Mouse (Mus musculus): ENCODE data around the gene Nemp1.

The Nemp1 gene

GRCm38 (mm10) chr10:127666501-127667268, at the start of gene Nemp1:
Gene Nemp1 (plus strand): TSS chr10:127666901.
- no peak for DNase-seq (ENCODE audit: low read depth)

- DNase-seq (ENCODE audit: low read depth), result no peak
These were observed 49.4 kb upstream of the Nemp1 start for GRCm38 (mm10) chr10:127617294-127617693.

- no peak for DNase-seq (ENCODE audit: low read depth)
These were observed 48.5 kb upstream of the Nemp1 start for GRCm38 (mm10) chr10:127618173-127618572.

GRCm38 (mm10) chr10:127619119-127619721, 47.5 kb upstream of the Nemp1 start:
- DNase-seq (ENCODE audit: low read depth), result no peak

- no peak for DNase-seq (ENCODE audit: low read depth)
These were observed 46.7 kb upstream of the Nemp1 start for GRCm38 (mm10) chr10:127619941-127620405.

GRCm38 (mm10) chr10:127620406-127621190, 46.1 kb upstream of the Nemp1 start, which contains the start of gene Lrp1:
Gene Lrp1 (minus strand): TSS chr10:127621148.
- no peak for DNase-seq (ENCODE audit: low read depth)

GRCm38 (mm10) chr10:127621191-127622056, 45.3 kb upstream of the Nemp1 start:
- no peak for DNase-seq (ENCODE audit: low read depth)

GRCm38 (mm10) chr10:127622057-127622392, 44.7 kb upstream of the Nemp1 start:
- DNase-seq (ENCODE audit: low read depth), result no peak

GRCm38 (mm10) chr10:127622661-127623060, 44.0 kb upstream of the Nemp1 start:
- DNase-seq (ENCODE audit: low read depth), result no peak

GRCm38 (mm10) chr10:127623439-127624216, 43.1 kb upstream of the Nemp1 start:
- DNase-seq (ENCODE audit: low read depth), result no peak

- DNase-seq (ENCODE audit: low read depth), result no peak
These were observed 40.3 kb upstream of the Nemp1 start for GRCm38 (mm10) chr10:127626433-127626832.

- no peak for DNase-seq (ENCODE audit: low read depth)
These were observed 35.2 kb upstream of the Nemp1 start for GRCm38 (mm10) chr10:127631261-127632214.

GRCm38 (mm10) chr10:127632668-127633271, 33.9 kb upstream of the Nemp1 start:
- no peak for DNase-seq (ENCODE audit: low read depth)

GRCm38 (mm10) chr10:127640421-127640820, 26.3 kb upstream of the Nemp1 start:
- DNase-seq (ENCODE audit: low read depth), result no peak

- DNase-seq (ENCODE audit: low read depth), result peak; percentile 77
These were observed 24.6 kb upstream of the Nemp1 start for GRCm38 (mm10) chr10:127641861-127642771.

GRCm38 (mm10) chr10:127642772-127643552, 23.7 kb upstream of the Nemp1 start, which contains the start of gene Stat6:
Gene Stat6 (plus strand): TSS chr10:127642986.
- peak; percentile 70 for DNase-seq (ENCODE audit: low read depth)

- peak; percentile 78 for DNase-seq (ENCODE audit: low read depth)
These were observed 23.0 kb upstream of the Nemp1 start for GRCm38 (mm10) chr10:127643553-127644238.

All from c-Kit-positive CD71-positive TER-119-negative erythroid progenitor cells, embryonic 14.5 days (primary cell).